26 mouse cellular contexts compared by ENCODE assay signal in genomic region chr11:74559793-74560433, GRCm38 (mm10). TPM values are rescaled to one million over a fixed set of nuclear protein-coding genes. Genes with fewer than 3 reads are reported as not detected.
DNase-seq lines count a peak whose midpoint lies in the region; ATAC-seq and TF ChIP-seq lines count a peak whose summit lies in the region.
"Had no signal": no experiment of that assay in that cellular context is flagged by ENCODE, and none has a peak within 500 bp of the region (broad histone marks: within the 10 kb centered on the region; RNA-seq: fewer than 3 reads in every experiment).

No protein-coding gene starts in this region.

- no peak for TF ChIP-seq RAD21 in MEL (IDR thresholded peaks at IDR 0.05; ENCODE audit: low read depth, low read length)

- no peak overlapping the region for H3K27ac ChIP-seq in kidney, postnatal 0 days
- H3K27ac ChIP-seq in liver, embryonic 14.5 days: peak overlapping the region; percentile 21; the same call in 1 of the 2 replicates
- peak overlapping the region; percentile 76; the same call in 1 of the 2 replicates for H3K27ac ChIP-seq in MEL (ENCODE audit: control insufficient read depth, low read depth, low read length)
- no peak overlapping the region for H3K27ac ChIP-seq in stomach, postnatal 0 days (replicated peaks)
- H3K27ac ChIP-seq: embryonic facial prominence, embryonic 10.5 days; forebrain, embryonic 15.5 days; hindbrain, embryonic 10.5 days; hindbrain, postnatal 0 days; lung, embryonic 15.5 days; midbrain, embryonic 15.5 days; neural tube, embryonic 12.5 days had no signal

- POLR2A ChIA-PET in Patski (lab: Charles Lee): no interaction called here

- no peak overlapping the region for H3K4me3 ChIP-seq in kidney, postnatal 0 days (replicated peaks; ENCODE audit: low read depth, low read length)
- H3K4me3 ChIP-seq in liver, embryonic 14.5 days (ENCODE audit: insufficient read depth in 1 of 2, low read depth in 2 of 2, low read length in 2 of 2): no peak overlapping the region
- H3K4me3 ChIP-seq in MEL (ENCODE audit: control insufficient read depth in 1 of 2, insufficient read depth in 1 of 2, low read depth in 2 of 2, low read length in 2 of 2): no peak overlapping the region
- H3K4me3 ChIP-seq in stomach, postnatal 0 days (ENCODE audit: low read depth, low read length): no peak overlapping the region
- H3K4me3 ChIP-seq: embryonic facial prominence, embryonic 10.5 days; forebrain, embryonic 15.5 days; heart, embryonic 12.5 days; hindbrain, embryonic 10.5 days; lung, embryonic 15.5 days; midbrain, embryonic 15.5 days; neural tube, embryonic 12.5 days had no signal

- no peak overlapping the region for H3K9ac ChIP-seq in kidney, postnatal 0 days (ENCODE audit: low read depth, low read length)
- H3K9ac ChIP-seq in liver, embryonic 14.5 days (replicated peaks): no peak overlapping the region
- no peak overlapping the region for H3K9ac ChIP-seq in MEL (ENCODE audit: control insufficient read depth, low read depth, low read length, poor library complexity, severe bottlenecking)
- H3K9ac ChIP-seq in stomach, postnatal 0 days (ENCODE audit: low read length): no peak overlapping the region
- H3K9ac ChIP-seq: forebrain, embryonic 15.5 days; heart, embryonic 12.5 days; lung, embryonic 15.5 days; midbrain, embryonic 15.5 days; neural tube, embryonic 12.5 days had no signal

- peaks cover 10% of the 10 kb centered on the region; the same call in 1 of the 2 replicates for H3K4me1 ChIP-seq in kidney, postnatal 0 days (replicated peaks; ENCODE audit: insufficient read depth, low read length)
- peaks cover 41 to 48% of the 10 kb centered on the region in 2 experiments for H3K4me1 ChIP-seq in liver, embryonic 14.5 days (replicated peaks; ENCODE audit: control insufficient read depth in 2 of 2, insufficient read depth in 2 of 2, low read length in 1 of 2)
- H3K4me1 ChIP-seq in MEL (ENCODE audit: control insufficient read depth in 1 of 2, insufficient read depth in 2 of 2, low read length in 2 of 2): peaks cover 38 to 68% of the 10 kb centered on the region in 2 experiments
- H3K4me1 ChIP-seq in stomach, postnatal 0 days (replicated peaks; ENCODE audit: control insufficient read depth, insufficient read depth): no peaks in the 10 kb centered on the region; the same call in 1 of the 2 replicates

- in situ Hi-C loops in Patski (cut with MboI; ENCODE audit: low pct_unique_long_range_greater_than_20kb): no loop called here

- no peak for TF ChIP-seq POLR2A in MEL (IDR thresholded peaks at IDR 0.05; ENCODE audit: control insufficient read depth in 1 of 2, insufficient read depth in 1 of 2, low read depth in 1 of 2, low read length in 2 of 2, poor library complexity in 1 of 2)

- H3K36me3 ChIP-seq in kidney, postnatal 0 days (ENCODE audit: insufficient read depth, low read length): no peaks in the 10 kb centered on the region
- no peaks in the 10 kb centered on the region for H3K36me3 ChIP-seq in liver, embryonic 14.5 days (replicated peaks; ENCODE audit: control insufficient read depth, insufficient read depth, low read depth)
- H3K36me3 ChIP-seq in MEL (ENCODE audit: control insufficient read depth in 1 of 2, insufficient read depth in 2 of 2, low read length in 2 of 2): peaks cover 0 to 49% of the 10 kb centered on the region in 2 experiments; a peak in 2 of 4 replicates
- H3K36me3 ChIP-seq in stomach, postnatal 0 days (ENCODE audit: control insufficient read depth, insufficient read depth, low read length): no peaks in the 10 kb centered on the region
- H3K36me3 ChIP-seq: embryonic facial prominence, embryonic 10.5 days; forebrain, embryonic 15.5 days; heart, embryonic 12.5 days; hindbrain, embryonic 10.5 days; lung, embryonic 15.5 days; midbrain, embryonic 15.5 days; neural tube, embryonic 12.5 days had no signal

- H3K9me3 ChIP-seq in kidney, postnatal 0 days (replicated peaks; ENCODE audit: low read length): no peaks in the 10 kb centered on the region
- H3K9me3 ChIP-seq in liver, embryonic 14.5 days (ENCODE audit: control insufficient read depth, low read length): no peaks in the 10 kb centered on the region
- no peaks in the 10 kb centered on the region for H3K9me3 ChIP-seq in MEL (replicated peaks; ENCODE audit: insufficient read depth, low read length)
- no peaks in the 10 kb centered on the region for H3K9me3 ChIP-seq in stomach, postnatal 0 days (ENCODE audit: control insufficient read depth, low read length)
- H3K9me3 ChIP-seq: embryonic facial prominence, embryonic 10.5 days; forebrain, embryonic 15.5 days; G1E; heart, embryonic 12.5 days; hindbrain, embryonic 10.5 days; lung, embryonic 15.5 days; midbrain, embryonic 15.5 days; neural tube, embryonic 12.5 days had no signal

- no peaks in the 10 kb centered on the region for H3K27me3 ChIP-seq in kidney, postnatal 0 days (ENCODE audit: insufficient read depth, low read length)
- no peaks in the 10 kb centered on the region for H3K27me3 ChIP-seq in liver, embryonic 14.5 days (ENCODE audit: control insufficient read depth, insufficient read depth, low read length)
- H3K27me3 ChIP-seq in MEL (ENCODE audit: control insufficient read depth in 1 of 2, insufficient read depth in 2 of 2, low read length in 2 of 2) (no peaks in the 10 kb centered on the region), Patski (no peaks in the 10 kb centered on the region)
- H3K27me3 ChIP-seq in stomach, postnatal 0 days (ENCODE audit: control insufficient read depth, insufficient read depth, low read length): no peaks in the 10 kb centered on the region
- H3K27me3 ChIP-seq: forebrain, embryonic 15.5 days; lung, embryonic 15.5 days; midbrain, embryonic 15.5 days; neural tube, embryonic 12.5 days had no signal

- no peak for TF ChIP-seq EP300 in liver, embryonic 14.5 days (IDR thresholded peaks at IDR 0.05; ENCODE audit: low read depth)
- no peak for TF ChIP-seq EP300 in MEL (IDR thresholded peaks at IDR 0.05; ENCODE audit: low read depth in 1 of 2, low read length in 2 of 2)
- TF ChIP-seq EP300 in stomach, postnatal 0 days (optimal IDR thresholded peaks at IDR 0.05): no peak

- ATAC-seq in kidney, postnatal 0 days (replicated peaks; ENCODE audit: low FRiP score, low read depth): peak; percentile 81
- ATAC-seq in liver, embryonic 14.5 days (ENCODE audit: insufficient read depth): no peak
- peak; percentile 63 for ATAC-seq in Patski
- no peak for ATAC-seq in stomach, postnatal 0 days (ENCODE audit: low FRiP score, low TSS enrichment)
- ATAC-seq: forebrain, embryonic 15.5 days; hindbrain, postnatal 0 days; intestine, postnatal 0 days; midbrain, embryonic 15.5 days had no signal

- H3K79me2 ChIP-seq in MEL (ENCODE audit: control insufficient read depth, insufficient read depth, low read length, poor library complexity): no peaks in the 10 kb centered on the region

- no peak overlapping the region for H3K4me2 ChIP-seq in kidney, postnatal 0 days (ENCODE audit: low read length)
- no peak overlapping the region for H3K4me2 ChIP-seq in liver, embryonic 14.5 days (ENCODE audit: low read depth)
- no peak overlapping the region for H3K4me2 ChIP-seq in stomach, postnatal 0 days (replicated peaks; ENCODE audit: low read depth)
- H3K4me2 ChIP-seq: forebrain, embryonic 15.5 days; heart, embryonic 12.5 days; lung, embryonic 15.5 days; midbrain, embryonic 15.5 days; neural tube, embryonic 12.5 days had no signal

- TF ChIP-seq CTCF in kidney, postnatal 0 days (IDR thresholded peaks at IDR 0.05; ENCODE audit: low read depth): no peak
- TF ChIP-seq CTCF in liver, embryonic 14.5 days (IDR thresholded peaks at IDR 0.05; ENCODE audit: low read depth): no peak
- no peak for TF ChIP-seq CTCF in MEL (IDR thresholded peaks at IDR 0.05 in 2 of 3, conservative IDR thresholded peaks at IDR 0.05 in 1 of 3; ENCODE audit: control insufficient read depth in 1 of 3, insufficient read depth in 1 of 3, low read depth in 2 of 3, low read length in 3 of 3, poor library complexity in 1 of 3, severe bottlenecking in 1 of 3)
- no peak for TF ChIP-seq CTCF in Patski (IDR thresholded peaks at IDR 0.05)
- TF ChIP-seq CTCF in stomach, postnatal 0 days (IDR thresholded peaks at IDR 0.05; ENCODE audit: low read depth): no peak

- DNase-seq in kidney, postnatal 0 days (ENCODE audit: low spot score): peak; percentile 81
- DNase-seq in kidney, adult 18-20 months: no peak
- DNase-seq in liver, embryonic 14.5 days (ENCODE audit: low read depth in 3 of 3, low spot score in 3 of 3): no peak
- no peak for DNase-seq in liver
- no peak for DNase-seq in MEL (ENCODE audit: low read depth, low spot score)
- no peak for DNase-seq in Patski (ENCODE audit: low read depth, low spot score)
- DNase-seq in stomach, postnatal 0 days (ENCODE audit: low spot score): no peak
- DNase-seq in embryo, embryonic 10.5 days (ENCODE audit: low spot score): no peak
- DNase-seq: adrenal gland, postnatal 10 days; B cell, adult 2 months; cerebellum, adult 2 months; gastrocnemius, postnatal 14 days; heart, adult 11 months; heart, postnatal 10 days; lung, postnatal 36 days had no signal

- WGBS in kidney, postnatal 0 days: 54% methylated on average over 5 of the region's 5 CpGs
- WGBS in liver, embryonic 14.5 days (ENCODE audit: insufficient replicate concordance): 81% methylated on average over 5 of the region's 5 CpGs
- 68% methylated on average over 5 of the region's 5 CpGs for WGBS in stomach, postnatal 0 days

- CTCF ChIA-PET in Patski (lab: Charles Lee): interaction anchor here (1.3 to 1.7 kb wide), 6 partner anchors 10 to 75 kb away, joined by 3 to 8 read pairs (median 4); no protein-coding TSS in a partner anchor

TF ChIP-seq in MEL, 35 proteins besides CTCF, POLR2A, EP300 and RAD21 (continues in another document):
- TF ChIP-seq KAT2A (conservative IDR thresholded peaks at IDR 0.05; ENCODE audit: low read depth, low read length): 0 out of 2 replicates have a peak, but pooled peaks have one; percentile 24

RNA-seq across cellular contexts. Expression of gene Rap1gap2, which starts 50.8 kb away (rescaled TPM):
- 9.1 and 11.4 TPM in 2 replicates for polyA plus RNA-seq in kidney, postnatal 0 days (2015; fragmentation: Nextera tagmentation; extraction: Ambion mirVana)
- 0.95 and 0.98 TPM in 2 replicates for polyA plus RNA-seq in liver, embryonic 14.5 days (2012; rRNA removed)
- polyA plus RNA-seq in liver, embryonic 14.5 days (2014; fragmentation: Nextera tagmentation; extraction: Ambion mirVana): 0.56 and 0.71 TPM in 2 replicates
- 10.1 and 13.2 TPM in 2 replicates for total RNA-seq in MEL (2012; rRNA removed)
- polyA plus RNA-seq in MEL (2012; ENCODE audit: insufficient read depth in 1 of 2, insufficient read length in 2 of 2, low read depth in 1 of 2, low replicate concordance in 2 of 2, missing spikeins in 1 of 2) (1 to 10 TPM in 1 of 2 experiments, not detected in 1; 5.8 TPM), Patski (2021) (21.1 TPM)
- polyA plus RNA-seq in stomach, postnatal 0 days (2015; fragmentation: Nextera tagmentation; extraction: Ambion mirVana): 7.6 and 8.2 TPM in 2 replicates

RNA-seq across cellular contexts. Expression of gene Ccdc92b, which starts 59.5 kb away (rescaled TPM):
- polyA plus RNA-seq in kidney, postnatal 0 days (2015; fragmentation: Nextera tagmentation; extraction: Ambion mirVana): 0.23 and 0.33 TPM in 2 replicates
- 12.7 and 13.1 TPM in 2 replicates for polyA plus RNA-seq in liver, embryonic 14.5 days (2012; rRNA removed)
- polyA plus RNA-seq in liver, embryonic 14.5 days (2014; fragmentation: Nextera tagmentation; extraction: Ambion mirVana): 10.2 and 12.6 TPM in 2 replicates
- total RNA-seq in MEL (2012; rRNA removed): 0.12 and 0.13 TPM in 2 replicates
- polyA plus RNA-seq in MEL (2012; ENCODE audit: insufficient read depth in 1 of 2, insufficient read length in 2 of 2, low read depth in 1 of 2, low replicate concordance in 2 of 2, missing spikeins in 1 of 2) (1 to 10 TPM in 1 of 2 experiments, not detected in 1; 1.3 TPM), Patski (2021) (0.46 TPM)
- 0.55 and 0.62 TPM in 2 replicates for polyA plus RNA-seq in stomach, postnatal 0 days (2015; fragmentation: Nextera tagmentation; extraction: Ambion mirVana)
- total RNA-seq: CH12.LX had no signal
- polyA plus RNA-seq: G1E had no signal

Comparison
In these comparisons a context has a peak if more than half of its experiments do, and no peak if none do; other contexts are left out.
1. ATAC-seq: peak in kidney, postnatal 0 days (single experiment) and Patski (single experiment); none in liver, embryonic 14.5 days (single experiment) and stomach, postnatal 0 days (single experiment).
2. H3K27ac ChIP-seq: peak in liver, embryonic 14.5 days (single experiment) and MEL (single experiment); none in kidney, postnatal 0 days (single experiment) and stomach, postnatal 0 days (single experiment).